Mouse (Mus musculus) forebrain, embryonic 15.5 days (tissue): ENCODE data around the gene Dhfr. TPM values are rescaled to one million over a fixed set of nuclear protein-coding genes. Genes with fewer than 3 reads are reported as not detected.

Experiments
- polyA plus RNA-seq: library from polyadenylated mRNA; unstranded; fragments of >200 nt; fragmentation: Nextera tagmentation; extraction: Ambion mirVana; gene quantifications from 2 replicates; pipeline ENCODE4 v1.2.1, GENCODE M21; 2015

Gene Dhfr
- polyA plus RNA-seq, 1 experiment from 2014 or later, result 8.9 TPM

Other genes starting within 250 kb of the Dhfr start
- 2.2 and 3.3 TPM in 2 replicates for gene Rasgrf2, start 223.1 kb upstream of the Dhfr start, polyA plus RNA-seq
- gene Gm20379, start 48.7 kb upstream of the Dhfr start, polyA plus RNA-seq, result 1.2 and 1.3 TPM in 2 replicates
- gene Msh3, start 277 bp downstream of the Dhfr start, polyA plus RNA-seq, result 28.4 and 28.5 TPM in 2 replicates
- gene Ankrd34b, start 71.2 kb downstream of the Dhfr start, polyA plus RNA-seq, result 0.46 and 0.61 TPM in 2 replicates
- gene Fam151b, start 129.3 kb downstream of the Dhfr start, polyA plus RNA-seq, result 0.32 and 0.48 TPM in 2 replicates
- gene Zfyve16, start 176.1 kb downstream of the Dhfr start, polyA plus RNA-seq, result 10.9 and 11.5 TPM in 2 replicates
- not detected in 2 replicates for gene Spz1, start 221.4 kb downstream of the Dhfr start, polyA plus RNA-seq